Mouse (Mus musculus) erythroid progenitor cell, adult 5-6 weeks (primary cell): ENCODE data around the gene Traf6. TPM values are rescaled to one million over a fixed set of nuclear protein-coding genes. Genes with fewer than 3 reads are reported as not detected.

Source experiments
- ATAC-seq: replicated peaks from 2 replicates; pipeline ENCODE4 v1.8.0; 2016; ENCODE audit warnings: moderate number of reproducible peaks, mild to moderate bottlenecking, moderate TSS enrichment, inconsistent platforms; ENCODE audit not compliant: poor library complexity, low FRiP score, severe bottlenecking
- total RNA-seq, 2 experiments: library from RNA; stranded (forward) in 1 of 2; stranded (reverse) in 1 of 2; fragments of 150-400 nt in 1 of 2; fragments of 186-747, 209-891 nt in 1 of 2; gene quantifications; 2 replicates each; pipeline versions ENCODE4 v1.2.3 to v1.2.4; 2015 to 2017; ENCODE audit warnings: low replicate concordance in 2 of 2

Gene Traf6
- total RNA-seq, 2 experiments from 2014 or later, result 4.0 to 9.6 TPM

DNA sequence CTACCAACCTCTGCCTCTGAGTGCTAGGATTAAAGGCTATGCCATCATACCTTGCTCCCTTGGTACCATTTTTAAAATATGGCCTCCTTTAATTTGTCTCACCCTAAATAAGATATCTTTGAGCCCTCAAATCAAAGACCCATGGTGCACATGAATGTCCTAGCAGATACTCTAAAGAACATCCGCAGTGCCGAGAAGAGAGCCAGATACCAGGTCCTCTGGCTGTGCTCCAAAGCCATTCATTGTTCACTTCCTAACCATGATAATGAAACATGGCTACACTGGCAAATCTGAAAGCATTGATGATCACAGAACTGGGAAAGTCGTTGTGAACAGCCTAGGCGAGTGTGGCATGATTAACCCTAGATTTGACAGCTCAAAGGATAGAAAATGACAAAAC is 14.8 kb downstream of the Traf6 start:
- ATAC-seq, result no peak

DNA sequence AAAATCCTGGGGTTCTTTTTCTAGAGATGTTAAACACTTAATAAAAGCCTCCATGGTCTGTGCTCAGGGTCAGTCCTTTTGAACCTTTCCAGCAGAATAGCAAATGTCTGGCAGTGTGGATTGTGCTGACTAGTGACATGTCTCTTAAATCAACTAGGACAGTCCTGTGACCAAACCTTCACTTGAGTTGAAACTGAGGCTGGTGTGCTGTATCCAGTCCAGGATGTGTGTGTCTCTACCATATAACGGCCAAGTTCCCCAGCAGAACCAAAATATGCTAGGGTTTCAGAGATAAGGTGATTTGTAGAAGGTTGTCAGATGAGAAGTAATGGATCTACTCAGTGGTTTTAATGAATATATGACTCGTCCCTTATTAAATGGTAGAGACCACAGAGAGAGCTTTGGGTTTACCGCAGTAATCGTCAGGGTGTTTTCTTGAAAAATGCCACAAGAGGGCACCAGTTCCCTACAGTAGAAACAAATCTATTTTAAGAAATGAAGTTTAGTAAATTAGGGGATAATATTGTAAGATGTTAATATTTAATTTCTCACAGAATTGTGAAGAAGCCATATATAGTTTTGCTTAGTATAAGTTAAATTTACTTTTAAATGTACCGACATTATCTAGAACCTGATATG is 15.5 kb downstream of the Traf6 start:
- ATAC-seq, result no peak

GRCm38 (mm10) chr2:101695584-101695983 is 17.4 kb downstream of the Traf6 start:
- ATAC-seq, result no peak

DNA sequence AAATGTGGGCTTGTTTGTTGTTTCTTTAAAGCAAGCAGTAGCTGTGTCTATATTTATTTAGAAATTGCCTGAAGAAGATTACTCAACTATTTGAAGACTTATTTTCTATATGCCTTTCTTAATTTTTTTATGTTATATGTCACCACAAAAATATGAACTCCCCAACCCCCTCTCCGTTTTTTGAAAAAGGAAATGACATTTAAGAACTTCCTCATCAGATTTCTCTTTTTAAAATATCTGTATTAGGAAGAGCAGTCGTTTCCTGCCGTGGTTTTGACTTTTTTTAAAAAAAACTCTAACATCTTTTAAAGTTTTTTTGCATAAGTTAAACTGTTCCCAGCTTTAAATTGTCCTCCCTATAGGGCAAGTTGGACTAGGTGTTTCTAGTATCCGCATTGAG is 21.1 kb downstream of the Traf6 start:
- no peak for ATAC-seq

DNA sequence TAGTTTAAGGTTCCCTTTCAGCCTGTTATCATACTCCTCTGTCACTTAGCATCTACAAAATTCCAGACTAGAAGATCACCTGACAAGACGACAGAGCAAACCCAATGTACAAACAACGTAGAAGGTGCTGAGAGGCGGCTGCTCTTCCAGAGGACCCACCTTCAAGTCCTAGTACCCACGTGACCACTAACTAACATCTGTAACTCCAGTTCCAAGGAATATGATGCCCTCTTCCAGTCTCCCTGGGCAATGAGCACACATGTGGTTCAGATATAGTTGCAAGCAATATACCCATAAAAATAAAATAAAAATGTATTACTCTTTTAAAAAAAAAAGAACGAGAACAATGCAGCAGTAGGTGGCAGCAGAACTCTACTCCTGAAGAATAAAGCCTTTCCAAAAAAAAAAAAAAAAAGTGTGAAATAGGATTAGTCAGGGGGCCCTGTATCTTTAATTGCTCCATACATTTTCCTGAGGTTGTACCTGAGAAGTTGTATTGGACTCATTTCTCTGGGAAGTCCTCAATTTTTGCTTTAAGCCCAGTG is 27.8 kb downstream of the Traf6 start:
- ATAC-seq, result no peak

DNA sequence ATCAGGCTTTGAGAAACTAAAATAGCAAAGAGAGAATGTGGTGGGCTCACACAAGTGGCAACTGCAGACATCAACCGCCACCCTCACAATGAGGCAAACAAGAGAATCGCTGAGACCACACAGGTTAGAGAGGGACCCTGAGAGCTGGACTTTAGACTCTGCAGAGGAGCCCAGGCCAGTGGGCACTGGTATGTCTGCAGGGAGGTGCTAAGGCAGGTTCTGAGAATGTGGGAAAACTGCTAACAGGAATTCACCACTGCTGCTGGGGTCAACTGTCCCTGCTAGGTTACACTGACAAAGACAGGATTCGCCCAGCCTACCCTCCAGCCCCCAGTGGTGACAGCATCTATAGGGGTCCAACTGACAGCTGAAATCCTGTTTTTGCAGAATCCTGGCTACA is 33.4 kb downstream of the Traf6 start:
- no peak for ATAC-seq

DNA sequence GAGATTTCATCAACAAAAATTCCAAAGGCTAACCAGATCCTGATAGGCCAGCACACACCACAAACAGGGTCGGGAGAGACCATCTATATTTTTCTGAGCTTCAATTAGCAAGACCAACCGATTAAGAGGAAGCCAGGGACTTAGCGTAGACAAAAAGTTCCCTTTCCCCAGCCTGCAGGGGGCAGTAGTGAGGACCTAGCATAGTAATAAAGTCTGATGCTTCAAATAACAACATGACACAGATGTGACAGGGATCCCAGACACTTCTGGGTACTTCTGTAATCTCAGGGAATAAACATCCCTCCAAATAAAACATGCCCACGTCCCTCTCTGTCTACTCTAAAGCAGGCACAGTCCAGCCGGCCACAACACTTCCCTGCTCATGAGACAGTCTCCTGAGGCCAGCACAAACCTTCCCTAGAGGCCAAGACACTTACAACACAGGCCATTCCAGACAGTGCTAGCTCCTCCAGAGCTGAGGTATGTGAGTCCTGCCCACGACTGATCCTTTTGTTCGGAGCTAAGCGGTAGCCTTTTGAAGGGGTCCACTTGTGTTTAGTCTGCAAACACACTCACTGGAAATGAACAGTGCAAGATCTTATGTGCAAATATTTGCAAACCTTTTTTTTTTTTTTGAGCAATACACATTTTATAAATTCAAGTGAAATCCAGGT is 37.6 kb downstream of the Traf6 start:
- ATAC-seq, result no peak

GRCm38 (mm10) chr2:101717162-101717561 is 38.9 kb downstream of the Traf6 start:
- no peak for ATAC-seq

DNA sequence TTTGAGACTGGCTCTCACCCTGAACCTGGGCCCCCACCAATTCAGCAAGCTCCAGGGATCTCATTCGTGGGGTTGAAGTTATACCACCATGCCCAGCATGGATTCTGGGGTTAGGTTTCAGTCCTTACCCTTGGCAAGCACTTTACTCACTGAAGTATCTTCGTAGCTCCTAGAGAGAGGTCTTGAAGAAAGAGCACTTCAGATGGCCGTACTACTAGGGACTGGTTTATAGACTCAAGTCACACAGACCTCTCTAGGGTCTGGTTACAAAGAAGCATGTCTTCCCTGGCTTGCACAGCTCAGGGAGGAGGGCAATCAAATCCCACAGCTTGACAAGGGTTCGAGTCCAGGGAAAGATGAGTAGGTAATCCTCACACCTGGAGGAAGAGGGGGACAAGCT is 43.6 kb downstream of the Traf6 start:
- no peak for ATAC-seq

GRCm38 (mm10) chr2:101722370-101723332 is 44.4 kb downstream of the Traf6 start:
- no peak for ATAC-seq

- ATAC-seq, result no peak
Measured at GRCm38 (mm10) chr2:101723333-101723881, 45.2 kb downstream of the Traf6 start.

DNA sequence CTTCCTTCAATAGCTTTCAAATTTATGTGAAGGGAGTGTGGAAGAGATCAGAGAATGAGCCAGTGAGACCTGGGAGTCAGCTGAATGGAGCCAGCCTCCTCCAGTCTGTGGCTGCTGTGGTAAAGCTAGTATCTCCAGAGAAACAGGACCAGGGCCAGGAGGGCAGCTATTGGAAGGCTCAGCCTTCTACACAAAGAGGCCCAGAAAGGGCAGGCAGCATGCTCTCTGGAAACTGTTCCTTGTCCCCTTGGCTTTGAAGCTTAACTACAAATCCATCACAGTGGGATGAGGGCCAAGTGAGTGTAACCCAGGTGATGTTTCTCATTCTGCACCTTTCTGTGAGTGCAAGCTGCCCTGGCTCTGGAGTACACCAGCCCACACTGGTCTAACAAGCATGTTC is 49.6 kb downstream of the Traf6 start:
- ATAC-seq, result no peak

DNA sequence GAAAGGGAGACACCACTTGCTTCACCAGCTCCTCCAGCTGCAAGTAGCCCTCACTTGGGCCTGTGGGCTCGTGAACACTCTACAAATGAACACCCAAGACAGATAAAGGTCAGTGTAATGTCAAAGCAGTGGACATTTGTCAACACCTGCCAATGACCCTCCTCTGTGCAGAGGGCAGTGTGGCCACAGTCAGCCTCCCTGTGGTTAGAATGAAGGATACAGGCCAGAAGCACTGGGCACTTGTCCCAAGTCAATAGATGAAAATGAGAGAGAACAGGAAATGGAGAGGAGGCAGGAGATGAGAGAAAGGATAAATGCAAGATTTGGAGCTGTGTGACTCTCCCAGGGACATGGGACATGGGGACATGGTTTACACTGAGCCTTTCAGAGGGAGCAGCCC is 51.2 kb downstream of the Traf6 start:
- no peak for ATAC-seq

DNA sequence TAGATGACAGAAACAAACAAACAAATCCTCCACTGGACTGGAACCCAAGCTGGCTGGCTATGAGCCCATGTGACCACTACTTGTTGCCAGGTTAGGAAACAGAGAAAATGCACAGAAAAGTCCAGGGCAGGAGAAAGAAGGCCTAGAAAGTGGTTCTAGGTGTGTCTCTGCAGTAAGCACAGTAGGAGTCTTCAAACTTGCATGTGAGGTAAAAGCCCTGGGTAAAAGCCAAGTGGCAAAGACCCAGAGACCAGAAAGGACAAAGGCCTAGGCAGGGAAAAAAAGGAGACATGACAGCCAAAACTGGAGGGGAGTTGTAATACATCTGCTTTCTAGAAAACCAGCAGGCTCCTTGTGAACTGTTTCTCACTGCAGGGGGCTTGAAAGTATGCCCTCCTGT is 52.7 kb downstream of the Traf6 start:
- no peak for ATAC-seq

DNA sequence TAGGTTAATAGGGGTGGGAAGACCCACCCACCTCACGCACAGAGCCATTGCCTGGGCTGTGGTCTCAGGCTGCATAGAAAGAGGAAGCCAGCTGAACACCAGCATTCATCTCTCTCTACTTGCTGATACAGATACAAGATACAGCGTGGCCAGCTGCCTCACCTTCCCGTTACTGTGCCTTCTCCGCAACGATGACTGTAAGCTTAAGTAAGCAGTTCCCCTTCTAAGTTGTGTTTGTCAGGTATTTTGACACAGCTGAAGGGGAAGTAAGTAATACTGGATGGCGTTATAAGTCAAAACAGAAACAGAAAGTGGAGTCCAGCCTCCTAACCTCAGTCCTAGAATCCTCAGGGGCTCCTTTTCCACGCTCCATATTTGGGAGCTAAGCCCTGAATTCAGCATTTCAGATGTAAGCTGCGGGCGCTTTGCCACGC is 54.6 kb downstream of the Traf6 start:
- ATAC-seq, result no peak

- no peak for ATAC-seq
Measured at GRCm38 (mm10) chr2:101733564-101733963, 55.3 kb downstream of the Traf6 start.

DNA sequence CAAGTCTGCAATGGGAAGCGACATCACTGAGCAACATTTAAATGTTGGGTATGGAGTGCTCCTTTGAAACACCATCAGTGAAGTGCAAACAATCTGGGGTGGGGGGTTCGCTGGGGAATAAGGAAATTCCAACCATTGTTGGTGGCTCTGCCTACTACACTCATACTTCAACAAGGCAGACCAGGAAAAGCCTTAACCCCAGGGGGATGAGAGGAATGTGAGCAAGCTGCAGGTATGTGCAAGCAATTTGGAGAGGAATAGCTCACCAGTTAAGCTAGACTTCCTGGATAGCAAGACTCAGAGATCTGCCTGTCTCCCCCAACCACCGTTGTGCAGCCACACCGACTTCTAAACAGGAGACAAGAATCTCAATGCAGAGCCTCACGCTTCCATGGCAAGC is 61.7 kb downstream of the Traf6 start:
- ATAC-seq, result no peak

- no peak for ATAC-seq
Measured at GRCm38 (mm10) chr2:101741653-101742052, 63.4 kb downstream of the Traf6 start.

DNA sequence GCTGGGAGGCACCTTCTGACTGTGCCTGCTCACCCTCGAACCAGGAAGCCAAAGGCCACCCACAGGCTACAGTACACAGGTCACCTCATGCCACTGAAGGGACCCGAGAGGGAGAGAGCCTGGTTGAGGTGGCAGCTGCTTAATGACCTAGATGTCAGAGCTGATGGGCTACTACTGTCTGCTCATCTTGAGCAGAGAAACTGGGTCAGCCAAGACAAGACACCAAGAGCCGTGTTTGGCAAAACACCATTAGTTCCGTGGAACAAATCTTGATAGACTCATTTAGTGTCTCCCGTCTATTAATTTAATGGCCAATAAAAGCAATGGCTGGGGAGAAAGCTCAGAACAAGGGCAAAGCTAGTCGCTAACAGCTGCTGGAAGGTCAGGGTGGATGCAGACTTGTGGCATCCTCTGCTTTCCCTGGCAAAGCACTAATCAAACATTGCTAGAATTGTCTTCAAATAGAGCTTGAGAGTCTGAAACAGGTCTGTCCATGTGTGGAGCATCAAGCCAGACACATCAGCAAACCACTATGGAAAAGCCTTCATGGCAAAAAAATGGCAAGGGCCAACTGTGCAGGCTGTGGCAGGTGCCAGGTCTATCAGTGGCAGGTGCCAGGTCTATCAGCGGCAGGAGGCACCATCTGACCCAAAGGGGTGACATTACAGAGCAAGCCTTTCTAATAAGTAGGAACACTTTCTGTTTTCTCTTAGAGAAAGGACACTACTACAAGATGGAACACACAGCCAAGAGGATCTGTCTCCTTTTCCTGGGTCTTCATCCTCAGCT is 64.0 kb downstream of the Traf6 start:
- ATAC-seq, result no peak
